16 mouse cellular contexts compared by ENCODE assay signal in the genomic region with DNA sequence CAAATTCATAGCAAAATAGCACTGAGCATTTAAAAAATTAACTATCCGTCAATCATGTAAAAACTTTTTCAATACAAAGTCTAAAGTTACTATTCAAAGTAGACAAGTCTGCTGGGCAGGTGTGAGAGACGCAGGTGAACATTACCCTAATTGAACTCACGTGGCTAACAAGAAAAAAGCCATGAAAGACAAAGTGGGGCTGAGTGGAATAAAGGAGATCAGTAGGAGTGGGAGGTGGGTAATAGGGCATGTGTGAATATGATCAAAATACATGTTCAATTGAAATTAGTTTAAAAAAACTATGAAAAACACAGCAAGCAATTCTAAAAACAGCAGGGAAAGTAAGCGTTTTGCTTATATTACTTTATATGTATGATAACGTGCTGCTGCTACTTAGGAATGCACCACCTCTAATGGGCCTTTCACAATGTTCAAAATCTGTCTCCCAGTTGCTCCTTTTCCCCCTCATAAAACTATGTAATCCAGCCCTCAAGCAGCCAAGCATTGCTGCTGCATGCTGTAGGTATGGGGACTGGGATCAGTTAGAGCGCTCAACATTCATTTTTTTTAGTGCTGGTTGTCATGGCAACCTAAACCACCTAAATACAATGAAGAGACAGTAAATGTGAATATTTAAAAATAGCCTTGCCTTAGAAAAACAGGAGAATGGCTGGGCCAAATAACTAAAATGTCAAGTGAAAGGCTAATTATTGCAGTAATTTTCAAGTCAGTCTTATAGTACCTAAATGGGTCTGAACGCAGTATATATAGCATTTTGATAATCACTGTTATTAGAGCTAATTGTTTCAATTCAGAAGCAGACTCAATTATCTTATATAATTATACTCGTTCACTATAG. TPM values are rescaled to one million over a fixed set of nuclear protein-coding genes. Genes with fewer than 3 reads are reported as not detected.
A peak's percentile ranks its signal among the peaks of the same experiment; 100 is the strongest.
DNase-seq lines count a peak whose midpoint lies in the region; ATAC-seq and TF ChIP-seq lines count a peak whose summit lies in the region.
"Had no signal": no experiment of that assay in that cellular context is flagged by ENCODE, and none has a peak within 500 bp of the region (broad histone marks: within the 10 kb centered on the region; RNA-seq: fewer than 3 reads in every experiment).

No protein-coding gene starts in this region.

- intact Hi-C loops in left cerebral cortex, postnatal 14 days (cut with DNase I), result no loop called here

- no peak overlapping the region for H3K4me2 ChIP-seq in embryonic facial prominence, embryonic 14.5 days (ENCODE audit: low read depth, low read length)
- H3K4me2 ChIP-seq: embryonic facial prominence, embryonic 12.5 days; heart, embryonic 13.5 days; stomach, embryonic 15.5 days had no signal

- H3K4me1 ChIP-seq in embryonic facial prominence, embryonic 14.5 days (ENCODE audit: control insufficient read depth, insufficient read depth, low read length), result no peaks in the 10 kb centered on the region
- H3K4me1 ChIP-seq in kidney, adult 2 months (ENCODE audit: control insufficient read depth, insufficient read depth, low read length), result no peaks in the 10 kb centered on the region
- H3K4me1 ChIP-seq: embryonic facial prominence, embryonic 12.5 days; heart, embryonic 13.5 days; stomach, embryonic 15.5 days had no signal

- peaks cover 48% of the 10 kb centered on the region for H3K36me3 ChIP-seq in embryonic facial prominence, embryonic 14.5 days (ENCODE audit: control insufficient read depth, insufficient read depth, low read length)
- H3K36me3 ChIP-seq in kidney, adult 2 months (ENCODE audit: control insufficient read depth, insufficient read depth, low read length), result peaks cover 5% of the 10 kb centered on the region

- peak; percentile 38 for DNase-seq in layer of hippocampus, adult 11-12 months (ENCODE audit: low spot score)
- DNase-seq in layer of hippocampus, postnatal 25 days (ENCODE audit: extremely low spot score in 1 of 2, low spot score in 1 of 2), result no peak
- peak; percentile 85 for DNase-seq in brain, embryonic 14.5 days (ENCODE audit: low read depth)
- DNase-seq in embryonic facial prominence, embryonic 14.5 days (ENCODE audit: low spot score), result peak; percentile 57
- peak; percentile 57 to 80 for DNase-seq in left cerebral cortex, postnatal 14 days (ENCODE audit: low spot score in 2 of 2)
- no peak for DNase-seq in kidney, adult 2 months
- no peak for DNase-seq in urinary bladder, postnatal 14 days (ENCODE audit: low spot score)
- DNase-seq: adrenal gland, adult 2 months; kidney, postnatal 10 days; liver; right cerebral cortex, postnatal 14 days; thymus, postnatal 4 days had no signal

- H3K27me3 ChIP-seq in embryonic facial prominence, embryonic 14.5 days (replicated peaks; ENCODE audit: control insufficient read depth, insufficient read depth, low read length), result no peaks in the 10 kb centered on the region
- H3K27me3 ChIP-seq in kidney, adult 2 months (replicated peaks; ENCODE audit: control insufficient read depth, insufficient read depth, low read length), result no peaks in the 10 kb centered on the region
- H3K27me3 ChIP-seq: embryonic facial prominence, embryonic 12.5 days; heart, embryonic 13.5 days; stomach, embryonic 15.5 days had no signal

- ATAC-seq in embryonic facial prominence, embryonic 14.5 days (ENCODE audit: low read depth), result peak; percentile 33; the same call in 1 of the 2 replicates
- ATAC-seq: CD4-positive, CD25-positive, alpha-beta regulatory T cell, adult 4 months had no signal

- H3K4me3 ChIP-seq in embryonic facial prominence, embryonic 14.5 days (ENCODE audit: low read depth, low read length), result no peak overlapping the region
- no peak overlapping the region for H3K4me3 ChIP-seq in kidney, adult 2 months (ENCODE audit: insufficient read depth, low read depth, low read length)
- H3K4me3 ChIP-seq: embryonic facial prominence, embryonic 12.5 days; heart, embryonic 13.5 days; stomach, embryonic 15.5 days had no signal

- no peak for TF ChIP-seq POLR2A in brain, embryonic 14.5 days (IDR thresholded peaks at IDR 0.05; ENCODE audit: borderline replicate concordance, extremely low read depth, insufficient read depth, insufficient read length, poor library complexity, severe bottlenecking)
- TF ChIP-seq POLR2A in kidney, adult 2 months (IDR thresholded peaks at IDR 0.05; ENCODE audit: low read depth, low read length), result no peak

- H3K27ac ChIP-seq in embryonic facial prominence, embryonic 14.5 days (replicated peaks; ENCODE audit: low read depth, low read length), result no peak overlapping the region
- H3K27ac ChIP-seq in kidney, adult 2 months (ENCODE audit: insufficient read depth, low read depth, low read length), result no peak overlapping the region
- H3K27ac ChIP-seq: embryonic facial prominence, embryonic 12.5 days; heart, embryonic 13.5 days; stomach, embryonic 15.5 days had no signal

- H3K9ac ChIP-seq in embryonic facial prominence, embryonic 14.5 days (ENCODE audit: low read depth, low read length), result no peak overlapping the region
- H3K9ac ChIP-seq: embryonic facial prominence, embryonic 12.5 days; heart, embryonic 13.5 days; stomach, embryonic 15.5 days had no signal

- no peaks in the 10 kb centered on the region for H3K9me3 ChIP-seq in embryonic facial prominence, embryonic 14.5 days (ENCODE audit: control insufficient read depth, low read length)
- H3K9me3 ChIP-seq: embryonic facial prominence, embryonic 12.5 days; heart, embryonic 13.5 days; stomach, embryonic 15.5 days had no signal

- TF ChIP-seq CTCF in brain, embryonic 14.5 days (IDR thresholded peaks at IDR 0.05; ENCODE audit: borderline replicate concordance, extremely low read depth, insufficient read depth, insufficient read length), result no peak
- TF ChIP-seq CTCF in kidney, adult 2 months (conservative IDR thresholded peaks at IDR 0.05; ENCODE audit: insufficient read depth, insufficient read length, low read depth, low read length), result no peak

- WGBS in embryonic facial prominence, embryonic 14.5 days, result 72% methylated on average over 8 of the region's 8 CpGs
- 95% methylated on average over 8 of the region's 8 CpGs for WGBS in kidney, adult 2 months

RNA-seq across cellular contexts. Expression of a gene that starts 54.0 kb away (rescaled TPM):
- 10 to 100 TPM; 54.8 to 55.7 TPM for total RNA-seq in layer of hippocampus, postnatal 25 days (2021)
- polyA plus RNA-seq in brain, embryonic 14.5 days (2012; rRNA removed), result 29.9 and 39.5 TPM in 2 replicates
- polyA plus RNA-seq in embryonic facial prominence, embryonic 14.5 days (2014; fragmentation: Nextera tagmentation; extraction: Ambion mirVana), result 33.3 and 37.8 TPM in 2 replicates
- 10 to 100 TPM; 50.3 to 53.3 TPM for total RNA-seq in left cerebral cortex, postnatal 14 days (2021)
- 13.5 and 16.9 TPM in 2 replicates for polyA plus RNA-seq in kidney, adult 2 months (2012; rRNA removed)

RNA-seq across cellular contexts. Expression of a gene that starts 54.9 kb away (rescaled TPM):
- 10 to 100 TPM; 60.1 to 75.7 TPM for total RNA-seq in layer of hippocampus, postnatal 25 days (2021)
- 225 and 239 TPM in 2 replicates for polyA plus RNA-seq in brain, embryonic 14.5 days (2012; rRNA removed)
- 172 and 198 TPM in 2 replicates for polyA plus RNA-seq in embryonic facial prominence, embryonic 14.5 days (2014; fragmentation: Nextera tagmentation; extraction: Ambion mirVana)
- 10 to 100 TPM; 72.2 to 78.2 TPM for total RNA-seq in left cerebral cortex, postnatal 14 days (2021)
- 9.6 and 10.1 TPM in 2 replicates for polyA plus RNA-seq in kidney, adult 2 months (2012; rRNA removed)

Comparison
In these comparisons a context has a peak if more than half of its experiments do, and no peak if none do; other contexts are left out.
1. DNase-seq: peak in layer of hippocampus, adult 11-12 months (single experiment), brain, embryonic 14.5 days (single experiment), embryonic facial prominence, embryonic 14.5 days (single experiment) and left cerebral cortex, postnatal 14 days (2 of 2); none in layer of hippocampus, postnatal 25 days (0 of 2), kidney, adult 2 months (single experiment) and urinary bladder, postnatal 14 days (single experiment).
2. RNA of a gene that starts 54.9 kb away (polyA plus RNA-seq): 225 to 239 TPM in brain, embryonic 14.5 days and 172 to 198 TPM in embryonic facial prominence, embryonic 14.5 days; 9.6 to 10.1 TPM in kidney, adult 2 months; every median in the first group is over 10 times any median in the second.